Mouse (Mus musculus) neutrophil, adult 65 days (primary cell): ENCODE measurements around the gene Pigh. TPM values are rescaled to one million over a fixed set of nuclear protein-coding genes. Genes with fewer than 3 reads are reported as not detected.

Source experiments
- total RNA-seq: library from RNA; stranded (reverse); gene quantifications from 2 replicates; pipeline ENCODE4 v1.2.4, GENCODE M21; 2023

Gene Pigh
- 3.0 and 3.8 TPM in 2 replicates for total RNA-seq

GRCm38 (mm10) chr12:79089182-79089812, at the start of gene Pigh:
Gene Pigh (minus strand): TSS chr12:79089651.

GRCm38 (mm10) chr12:79130299-79131177, 41.1 kb upstream of the Pigh start, which contains the start of gene Arg2:
Gene Arg2 (plus strand): TSS chr12:79130777.

Other genes with a start within 250 kb of the Pigh start
- 112 and 139 TPM in 2 replicates for gene Atp6v1d, start 228.0 kb downstream of the Pigh start, total RNA-seq
- 22.7 and 34.5 TPM in 2 replicates for gene Eif2s1, start 227.8 kb downstream of the Pigh start, total RNA-seq
- not detected in 2 replicates for gene Plek2, start 182.7 kb downstream of the Pigh start, total RNA-seq
- 18.0 and 20.5 TPM in 2 replicates for gene Tmem229b, start 82.0 kb downstream of the Pigh start, total RNA-seq
- gene Plekhh1, start 60.5 kb downstream of the Pigh start, total RNA-seq, result 0.09 and 0.32 TPM in 2 replicates
- gene Arg2, start 41.1 kb upstream of the Pigh start, total RNA-seq, result 53.4 and 70.4 TPM in 2 replicates
- gene Vti1b, start 83.0 kb upstream of the Pigh start, total RNA-seq, result 89.9 and 120 TPM in 2 replicates
- gene Rdh11, start 102.6 kb upstream of the Pigh start, total RNA-seq, result 22.8 and 24.7 TPM in 2 replicates
- gene Rdh12, start 119.3 kb upstream of the Pigh start, total RNA-seq, result 52.2 and 56.5 TPM in 2 replicates
- gene Zfyve26, start 206.7 kb upstream of the Pigh start, total RNA-seq, result 66.8 and 78.5 TPM in 2 replicates
- 2.4 and 5.1 TPM in 2 replicates for gene Rad51b, start 207.6 kb upstream of the Pigh start, total RNA-seq